Mouse (Mus musculus): ENCODE results near the gene Zfp511. TPM values are rescaled to one million over a fixed set of nuclear protein-coding genes. Genes with fewer than 3 reads are reported as not detected.

Zfp511 gene
- polyA plus RNA-seq, 1 experiment, result 43.3 TPM

DNA sequence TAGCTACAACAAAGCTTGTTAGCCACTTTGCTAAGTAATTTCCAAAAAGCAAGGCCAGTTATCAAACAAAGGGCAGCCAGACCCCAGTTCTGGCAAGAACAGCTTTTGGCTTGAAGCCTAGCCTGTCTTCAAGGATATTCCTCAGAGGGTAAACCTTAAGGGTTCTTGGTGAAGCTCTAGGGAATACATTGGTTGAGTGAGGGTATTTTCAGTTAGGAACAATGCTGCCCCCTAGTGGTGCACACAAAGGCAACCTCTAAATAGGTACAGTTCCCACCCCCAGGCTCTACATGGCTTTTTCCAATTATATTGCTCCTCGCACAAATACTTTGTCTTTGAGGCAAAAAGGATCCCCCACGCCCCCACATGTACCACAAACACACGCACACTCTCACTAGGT lies 41.5 kb upstream of the Zfp511 start:
- no peaks in the 10 kb centered on the region for H3K4me1 ChIP-seq (ENCODE audit: control insufficient read depth, insufficient read depth, insufficient read length)
- H3K4me3 ChIP-seq (ENCODE audit: extremely low read depth, insufficient read depth, insufficient read length), result no peak overlapping the region
- peaks cover 14% of the 10 kb centered on the region for H3K36me3 ChIP-seq (ENCODE audit: control insufficient read depth, insufficient read depth, low read length)
- TF ChIP-seq CTCF (IDR thresholded peaks at IDR 0.05; ENCODE audit: extremely low read depth, insufficient read depth, insufficient read length, insufficient replicate concordance), result peak; percentile 65; the same call in 1 of the 2 replicates
- no peak for TF ChIP-seq POLR2A (IDR thresholded peaks at IDR 0.05; ENCODE audit: low read depth, low read length)
- DNase-seq (ENCODE audit: low read depth in 1 of 2, low spot score in 2 of 2), result peak; percentile 32 to 45
- no peak overlapping the region for H3K27ac ChIP-seq (ENCODE audit: insufficient read depth, low read length)
- WGBS, result 40% methylated on average over 3 of the region's 3 CpGs
- H3K27me3 ChIP-seq (ENCODE audit: control insufficient read depth, insufficient read depth, low read length), result no peaks in the 10 kb centered on the region

DNA sequence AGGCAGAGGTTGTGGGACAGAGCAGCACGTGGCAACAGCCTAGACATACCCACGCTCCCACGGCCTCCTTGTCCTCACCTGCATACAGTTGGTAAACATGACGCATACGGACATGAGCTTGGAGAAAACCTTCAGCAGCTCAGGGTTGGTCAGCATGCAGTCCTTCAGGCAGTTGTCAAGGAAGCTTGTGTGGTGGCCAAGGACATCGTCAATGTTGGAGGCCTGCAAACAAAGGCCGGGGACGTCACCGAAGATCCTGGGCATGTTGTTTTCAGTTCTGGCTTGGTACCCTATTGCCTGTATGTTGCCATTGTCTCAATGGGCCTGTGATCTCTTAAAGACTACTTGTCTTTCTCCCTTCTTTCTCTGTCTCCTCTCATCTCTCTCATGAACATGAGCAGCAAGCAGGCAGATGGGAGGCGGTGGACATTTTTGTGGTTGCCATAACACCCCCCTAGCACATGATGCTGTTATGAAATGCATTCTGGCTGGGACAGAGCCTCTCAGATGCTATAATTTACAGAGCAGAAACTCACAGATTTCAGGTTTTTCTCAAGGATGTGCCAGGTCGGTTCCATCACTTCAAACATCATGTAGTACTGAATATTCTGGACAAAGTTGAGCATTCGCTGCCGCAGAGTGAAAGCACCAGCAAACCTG lies 37.4 kb upstream of the Zfp511 start:
- WGBS, result 96% methylated on average over 13 of the region's 13 CpGs
- peaks cover 29% of the 10 kb centered on the region for H3K36me3 ChIP-seq (ENCODE audit: control insufficient read depth, insufficient read depth, low read length)
- no peak for TF ChIP-seq POLR2A (IDR thresholded peaks at IDR 0.05; ENCODE audit: low read depth, low read length)
- TF ChIP-seq CTCF (IDR thresholded peaks at IDR 0.05; ENCODE audit: extremely low read depth, insufficient read depth, insufficient read length, insufficient replicate concordance), result no peak

DNA sequence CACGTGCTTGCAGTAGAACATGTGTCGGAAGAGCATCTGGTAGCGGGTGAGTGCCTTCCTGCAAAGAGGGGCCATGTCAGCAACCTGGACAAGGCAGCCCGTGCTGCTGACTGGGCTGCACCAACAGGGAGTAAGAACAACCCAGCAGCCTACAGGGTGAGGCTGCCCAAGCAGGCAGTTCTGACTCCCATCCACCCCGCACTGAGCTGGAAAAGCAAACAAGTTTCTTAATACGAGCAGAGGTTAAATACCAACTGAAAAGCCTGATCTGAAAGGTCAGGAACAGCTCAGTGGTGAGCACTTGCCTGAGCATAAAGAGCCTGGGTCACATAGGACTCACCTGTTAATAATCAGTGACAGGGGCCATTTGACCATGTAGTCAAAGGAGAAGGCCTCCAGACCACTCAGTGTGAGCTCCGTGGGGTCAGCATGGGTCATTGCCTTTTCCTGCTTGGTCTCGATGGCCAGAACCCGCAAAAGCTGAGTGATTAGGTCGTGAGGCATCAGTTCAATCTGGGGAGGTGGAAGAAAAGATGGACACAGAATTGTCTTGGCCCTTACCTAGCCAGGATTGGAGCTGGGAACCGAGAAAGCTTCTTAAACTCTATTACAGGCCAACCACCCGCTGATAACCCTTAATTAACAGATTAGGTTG lies 35.0 kb upstream of the Zfp511 start:
- H3K36me3 ChIP-seq (ENCODE audit: control insufficient read depth, insufficient read depth, low read length), result peaks cover 39% of the 10 kb centered on the region
- H3K27ac ChIP-seq (ENCODE audit: insufficient read depth, low read length), result no peak overlapping the region
- WGBS, result 94% methylated on average over 12 of the region's 12 CpGs
- H3K4me3 ChIP-seq (ENCODE audit: extremely low read depth, insufficient read depth, insufficient read length), result no peak overlapping the region
- H3K4me1 ChIP-seq (ENCODE audit: control insufficient read depth, insufficient read depth, insufficient read length), result no peaks in the 10 kb centered on the region
- no peak for DNase-seq (ENCODE audit: low read depth in 1 of 2, low spot score in 2 of 2)
- TF ChIP-seq POLR2A (IDR thresholded peaks at IDR 0.05; ENCODE audit: low read depth, low read length) (no peak), CTCF (IDR thresholded peaks at IDR 0.05; ENCODE audit: extremely low read depth, insufficient read depth, insufficient read length, insufficient replicate concordance) (no peak)
- H3K27me3 ChIP-seq (ENCODE audit: control insufficient read depth, insufficient read depth, low read length), result no peaks in the 10 kb centered on the region

More for the DNA sequence above, 37.4 kb upstream of the Zfp511 start:
- Histone ChIP-seq H3K4me3 (ENCODE audit: extremely low read depth, insufficient read depth, insufficient read length) (no peak overlapping the region), H3K27ac (ENCODE audit: insufficient read depth, low read length) (no peak overlapping the region), H3K27me3 (ENCODE audit: control insufficient read depth, insufficient read depth, low read length) (no peaks in the 10 kb centered on the region), H3K4me1 (ENCODE audit: control insufficient read depth, insufficient read depth, insufficient read length) (no peaks in the 10 kb centered on the region)
- no peak for DNase-seq (ENCODE audit: low read depth in 1 of 2, low spot score in 2 of 2)

DNA sequence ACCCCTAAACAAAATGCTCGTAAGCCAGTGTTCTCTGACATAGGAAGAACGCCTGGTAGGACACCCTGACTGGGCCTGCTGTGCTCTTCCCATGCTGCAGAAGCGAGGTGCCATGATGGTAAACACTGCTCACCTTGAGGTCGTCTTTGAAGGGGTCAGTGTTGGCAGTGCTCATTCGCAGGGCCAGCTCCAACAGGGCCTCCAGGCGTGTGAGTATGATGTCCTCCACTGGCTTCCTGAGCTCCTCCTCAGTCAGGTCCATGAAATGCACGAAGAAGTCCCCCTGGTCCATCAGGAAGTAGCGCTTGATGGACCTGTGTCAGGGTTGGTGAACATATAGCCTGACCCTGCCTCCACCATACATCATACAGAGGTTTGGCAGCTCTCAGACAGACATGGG lies 31.5 kb upstream of the Zfp511 start:
- 93% methylated on average over 8 of the region's 8 CpGs for WGBS
- H3K4me3 ChIP-seq (ENCODE audit: extremely low read depth, insufficient read depth, insufficient read length), result no peak overlapping the region
- no peaks in the 10 kb centered on the region for H3K27me3 ChIP-seq (ENCODE audit: control insufficient read depth, insufficient read depth, low read length)
- H3K4me1 ChIP-seq (ENCODE audit: control insufficient read depth, insufficient read depth, insufficient read length), result no peaks in the 10 kb centered on the region
- no peak overlapping the region for H3K27ac ChIP-seq (ENCODE audit: insufficient read depth, low read length)
- no peak for TF ChIP-seq CTCF (IDR thresholded peaks at IDR 0.05; ENCODE audit: extremely low read depth, insufficient read depth, insufficient read length, insufficient replicate concordance)
- H3K36me3 ChIP-seq (ENCODE audit: control insufficient read depth, insufficient read depth, low read length), result peaks cover 25% of the 10 kb centered on the region
- no peak for DNase-seq (ENCODE audit: low read depth in 1 of 2, low spot score in 2 of 2)

DNA sequence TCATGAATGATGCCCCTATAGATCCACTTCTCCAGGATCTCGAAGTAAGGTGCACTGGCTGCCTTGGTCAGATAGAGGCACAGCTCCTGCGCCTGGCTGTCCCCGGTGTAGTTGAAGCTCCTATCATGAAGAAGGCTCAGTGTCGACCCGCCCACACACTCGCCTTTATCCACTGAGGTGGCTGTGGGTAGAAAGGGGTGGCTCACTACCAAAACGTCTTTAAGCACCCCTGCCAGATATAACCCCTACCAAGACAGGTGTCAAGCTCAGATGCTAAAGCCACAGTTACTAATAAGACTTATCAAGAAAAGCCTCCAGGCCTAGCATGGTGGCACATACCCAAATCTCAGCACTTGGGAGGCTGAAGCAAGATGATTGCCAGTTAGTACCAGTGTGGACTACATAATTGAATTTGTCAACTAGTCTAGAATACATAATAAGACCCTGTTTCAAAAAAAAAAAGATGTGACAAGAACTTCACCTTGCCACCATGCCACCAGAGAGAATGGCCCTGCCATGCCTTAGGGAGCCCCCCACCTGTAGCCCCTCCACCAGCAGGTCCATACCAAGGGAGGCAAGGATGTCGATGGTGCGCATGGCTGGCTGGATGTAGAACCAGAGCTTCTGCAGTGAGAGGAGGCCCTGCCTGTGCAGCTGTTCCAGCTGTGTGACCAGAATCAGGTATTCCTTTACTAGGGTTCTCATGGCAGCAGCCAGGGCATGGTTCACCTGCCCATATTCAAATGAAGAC lies 29.2 kb upstream of the Zfp511 start:
- H3K27me3 ChIP-seq (ENCODE audit: control insufficient read depth, insufficient read depth, low read length), result no peaks in the 10 kb centered on the region
- no peak overlapping the region for H3K27ac ChIP-seq (ENCODE audit: insufficient read depth, low read length)
- 88% methylated on average over 9 of the region's 9 CpGs for WGBS
- H3K4me3 ChIP-seq (ENCODE audit: extremely low read depth, insufficient read depth, insufficient read length), result no peak overlapping the region
- H3K36me3 ChIP-seq (ENCODE audit: control insufficient read depth, insufficient read depth, low read length), result peaks cover 11% of the 10 kb centered on the region
- no peak for TF ChIP-seq CTCF (IDR thresholded peaks at IDR 0.05; ENCODE audit: extremely low read depth, insufficient read depth, insufficient read length, insufficient replicate concordance)
- no peak for TF ChIP-seq POLR2A (IDR thresholded peaks at IDR 0.05; ENCODE audit: low read depth, low read length)
- no peaks in the 10 kb centered on the region for H3K4me1 ChIP-seq (ENCODE audit: control insufficient read depth, insufficient read depth, insufficient read length)
- DNase-seq (ENCODE audit: low read depth in 1 of 2, low spot score in 2 of 2), result no peak

DNA sequence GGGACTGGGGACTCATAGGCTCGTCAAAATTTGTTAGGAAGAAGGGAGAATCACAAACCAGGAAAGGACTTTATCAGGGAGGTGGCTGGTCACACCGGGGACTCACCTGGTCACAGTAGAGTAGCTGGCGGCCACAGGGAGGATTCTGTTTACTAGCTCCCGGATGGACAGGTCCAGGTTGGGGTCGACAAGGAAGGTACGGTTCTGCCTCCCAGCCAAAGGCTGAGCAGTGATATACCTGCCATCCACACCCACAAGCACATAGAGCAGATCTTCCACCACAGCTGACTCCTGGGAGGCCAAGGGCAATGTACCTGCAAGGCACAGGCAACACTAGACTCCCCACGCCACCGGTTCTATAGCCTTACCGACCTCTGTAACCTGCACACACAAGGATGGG lies 28.4 kb upstream of the Zfp511 start:
- Histone ChIP-seq H3K27ac (ENCODE audit: insufficient read depth, low read length) (no peak overlapping the region), H3K4me1 (ENCODE audit: control insufficient read depth, insufficient read depth, insufficient read length) (no peaks in the 10 kb centered on the region), H3K4me3 (ENCODE audit: extremely low read depth, insufficient read depth, insufficient read length) (no peak overlapping the region), H3K36me3 (ENCODE audit: control insufficient read depth, insufficient read depth, low read length) (peaks cover 11% of the 10 kb centered on the region), H3K27me3 (ENCODE audit: control insufficient read depth, insufficient read depth, low read length) (no peaks in the 10 kb centered on the region)
- DNase-seq (ENCODE audit: low read depth in 1 of 2, low spot score in 2 of 2), result no peak
- TF ChIP-seq POLR2A (IDR thresholded peaks at IDR 0.05; ENCODE audit: low read depth, low read length) (no peak), CTCF (IDR thresholded peaks at IDR 0.05; ENCODE audit: extremely low read depth, insufficient read depth, insufficient read length, insufficient replicate concordance) (no peak)
- WGBS, result 94% methylated on average over 9 of the region's 9 CpGs
